Mouse (Mus musculus) gastrocnemius, postnatal 36 days (tissue): ENCODE measurements around the gene Cep295nl. TPM values are rescaled to one million over a fixed set of nuclear protein-coding genes. Genes with fewer than 3 reads are reported as not detected.

Source experiments
- DNase-seq, 2 experiments: peaks; one replicate each; pipeline ENCODE4 v3.0.0; 2022
- intact Hi-C: fragments of 180-260 bp; cut with DNase I; formaldehyde crosslinking; loops from one replicate; pipeline ENCODE4 v1.15.1; 2025
- total RNA-seq, 2 experiments: library from RNA; stranded (reverse); gene quantifications; 2 replicates each; pipeline ENCODE4 v1.2.3; 2021

Gene Cep295nl
- total RNA-seq, 2 experiments from 2014 or later = 1.2 to 1.3 TPM

GRCm38 (mm10) chr11:118360907-118361341, 18.6 kb upstream of the Cep295nl start:
- intact Hi-C loops = no loop called here
- no peak for DNase-seq

- intact Hi-C loops = no loop called here
- no peak for DNase-seq
These were observed 18.2 kb upstream of the Cep295nl start for GRCm38 (mm10) chr11:118360491-118360890.

GRCm38 (mm10) chr11:118355640-118356039, 13.3 kb upstream of the Cep295nl start, which contains the start of gene Timp2:
Gene Timp2 (minus strand): TSS chr11:118355740.
- intact Hi-C loops = no loop called here
- no peak for DNase-seq

DNA sequence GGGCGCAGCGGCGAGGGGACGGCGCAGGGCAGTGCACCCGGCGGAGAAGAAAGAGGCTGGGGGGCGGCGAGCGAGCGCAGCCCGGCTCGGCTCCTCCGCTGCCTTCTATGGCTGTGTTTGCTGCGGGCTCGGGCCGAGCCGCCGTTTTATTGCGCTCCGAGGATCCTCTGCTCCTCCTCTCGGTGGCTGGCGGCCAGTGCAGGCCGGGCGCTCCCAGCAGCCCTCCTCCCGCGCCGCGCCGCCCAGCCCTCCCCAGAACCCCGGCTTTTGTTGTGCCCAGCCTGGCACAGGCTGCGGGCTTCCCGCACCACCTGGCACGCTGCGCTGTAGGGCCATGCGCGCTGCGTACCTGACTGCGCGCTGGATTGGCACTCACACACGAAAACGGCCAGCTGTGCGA, 12.9 kb upstream of the Cep295nl start:
- peak; percentile 85 to 89 for DNase-seq
- intact Hi-C loops = no loop called here

GRCm38 (mm10) chr11:118354636-118355191, 12.4 kb upstream of the Cep295nl start:
- intact Hi-C loops = no loop called here
- DNase-seq = peak; percentile 38 to 49

GRCm38 (mm10) chr11:118349494-118349893, 7.2 kb upstream of the Cep295nl start:
- no peak for DNase-seq
- intact Hi-C loops = no loop called here

GRCm38 (mm10) chr11:118348877-118349276, 6.6 kb upstream of the Cep295nl start:
- DNase-seq = peak in 1 of 2 experiments; percentile 54
- intact Hi-C loops = no loop called here

- no peak for DNase-seq
- intact Hi-C loops = no loop called here
These were observed 6.1 kb upstream of the Cep295nl start for GRCm38 (mm10) chr11:118348419-118348818.

- intact Hi-C loops = no loop called here
- no peak for DNase-seq
These were observed 5.6 kb upstream of the Cep295nl start for GRCm38 (mm10) chr11:118347911-118348310.

DNA sequence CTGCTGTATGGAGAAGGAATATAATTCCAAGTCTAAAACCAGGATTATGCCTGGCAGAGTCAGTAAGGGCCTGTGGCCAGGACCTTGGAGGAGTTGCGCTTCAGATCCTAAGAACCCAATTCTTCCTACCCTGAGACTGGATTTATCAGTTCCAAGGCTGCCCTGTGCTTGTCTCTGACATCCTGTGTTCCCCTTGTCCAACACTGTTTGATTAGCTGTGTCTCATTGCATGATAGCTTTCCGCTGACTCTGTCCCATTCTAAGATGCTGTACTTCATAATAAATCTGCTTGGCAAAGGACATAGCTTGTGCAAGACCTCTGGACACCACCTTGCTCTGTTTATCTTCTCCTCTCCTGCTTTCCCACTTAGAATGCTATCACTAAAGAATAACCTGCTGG, 5.1 kb upstream of the Cep295nl start:
- DNase-seq = no peak
- intact Hi-C loops = no loop called here

GRCm38 (mm10) chr11:118346395-118347096, 4.2 kb upstream of the Cep295nl start:
- intact Hi-C loops = no loop called here
- DNase-seq = no peak

- DNase-seq = no peak
- intact Hi-C loops = no loop called here
These were observed 3.4 kb upstream of the Cep295nl start for GRCm38 (mm10) chr11:118345693-118346092.

GRCm38 (mm10) chr11:118343629-118344028, 1.3 kb upstream of the Cep295nl start:
- intact Hi-C loops = no loop called here

DNA sequence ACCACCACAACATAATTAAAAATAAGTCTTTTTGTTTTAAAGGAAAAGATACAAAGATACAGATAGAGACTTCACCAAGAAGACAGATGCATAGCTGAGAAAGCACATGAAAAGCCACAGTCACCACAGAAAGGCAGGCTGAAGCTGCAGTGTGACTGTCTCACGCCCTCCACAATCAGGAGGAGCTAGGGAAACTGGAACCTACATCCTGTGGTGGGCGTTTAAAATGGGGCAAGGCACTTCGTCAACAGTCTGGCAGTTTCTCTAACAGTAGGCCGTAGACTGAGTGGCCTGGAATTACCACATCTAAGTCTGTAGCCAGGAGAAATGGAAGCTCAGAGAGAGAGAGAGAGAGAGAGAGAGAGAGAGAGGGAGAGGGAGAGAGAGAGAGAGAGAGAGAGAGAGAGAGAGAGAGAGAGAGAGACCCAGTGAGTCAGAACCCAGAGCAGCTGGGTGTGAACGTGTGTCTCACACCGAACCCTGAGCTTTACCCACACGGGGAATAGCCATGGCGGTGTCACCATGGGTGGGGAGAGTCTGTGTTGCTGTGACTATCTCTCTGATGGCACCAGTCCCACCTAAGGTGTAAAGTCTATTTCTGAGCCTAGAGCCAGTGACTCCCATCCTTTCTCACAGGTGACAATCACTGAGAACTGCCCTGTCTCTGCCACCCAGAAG, 4.7 kb downstream of the Cep295nl start:
- DNase-seq = no peak
- intact Hi-C loops = no loop called here

More at GRCm38 (mm10) chr11:118343629-118344028, 1.3 kb upstream of the Cep295nl start:
- DNase-seq = no peak

DNA sequence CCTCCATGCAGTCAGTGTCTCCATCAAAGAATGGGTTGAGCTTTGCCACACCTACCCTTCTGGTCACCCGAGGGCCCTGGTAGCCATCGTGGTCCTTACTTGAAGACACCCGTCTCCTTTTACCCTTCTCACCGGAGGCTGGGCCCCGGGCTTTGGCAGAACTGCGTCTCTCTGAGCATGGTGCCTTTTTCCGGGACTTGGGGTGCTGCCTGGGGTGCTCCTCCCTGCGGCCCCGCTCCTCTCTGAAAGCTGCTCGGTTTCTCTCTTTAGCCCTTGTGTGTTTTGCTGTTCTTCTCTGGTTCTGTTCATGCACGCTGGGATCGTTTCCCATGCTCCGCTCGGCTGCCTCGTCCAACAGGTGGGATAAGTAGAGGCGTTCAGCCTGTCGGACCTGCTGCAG, 8.9 kb downstream of the Cep295nl start:
- intact Hi-C loops = no loop called here
- no peak for DNase-seq

DNA sequence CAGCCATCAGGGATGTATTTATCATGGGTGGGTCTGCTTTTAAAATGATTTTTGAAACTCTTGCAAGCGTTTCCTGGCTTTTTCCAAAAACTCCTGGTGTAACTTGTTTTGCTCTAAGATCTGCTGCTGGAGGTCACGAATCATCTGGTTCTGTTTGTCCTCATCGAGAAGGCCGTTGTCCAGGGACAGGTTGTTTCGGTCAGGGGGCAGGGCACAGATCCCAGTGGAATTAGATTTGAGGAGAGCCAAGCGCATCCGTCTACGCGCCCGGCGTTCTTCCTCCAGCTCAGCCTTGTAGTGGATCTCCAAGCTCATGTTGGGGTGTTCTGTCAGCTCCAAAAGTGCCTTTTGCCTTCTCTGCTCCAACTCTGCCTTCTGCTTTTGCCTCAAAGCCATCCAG, 9.9 kb downstream of the Cep295nl start:
- DNase-seq = peak in 1 of 2 experiments; percentile 69
- intact Hi-C loops = no loop called here

DNA sequence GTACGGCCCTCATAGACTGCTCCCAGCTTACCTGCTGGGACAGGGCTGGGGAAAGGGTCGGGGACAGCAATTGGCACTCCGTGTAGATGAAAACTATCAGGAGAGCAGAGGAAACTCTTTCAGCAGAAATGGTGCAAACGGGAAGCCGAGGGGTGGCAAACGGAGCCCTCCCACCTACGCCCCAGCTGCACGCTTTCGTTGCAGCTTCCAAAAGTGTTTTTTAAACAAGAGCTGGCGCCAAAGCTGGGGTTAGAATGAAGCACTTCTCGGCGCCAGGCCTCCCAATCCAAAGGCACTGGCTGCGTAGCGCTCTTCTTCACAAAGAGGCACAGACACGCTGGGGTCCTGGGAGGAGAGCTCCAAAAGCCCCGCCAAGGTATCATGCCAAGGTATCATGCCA, 11.5 kb downstream of the Cep295nl start:
- intact Hi-C loops = no loop called here
- DNase-seq = no peak

DNA sequence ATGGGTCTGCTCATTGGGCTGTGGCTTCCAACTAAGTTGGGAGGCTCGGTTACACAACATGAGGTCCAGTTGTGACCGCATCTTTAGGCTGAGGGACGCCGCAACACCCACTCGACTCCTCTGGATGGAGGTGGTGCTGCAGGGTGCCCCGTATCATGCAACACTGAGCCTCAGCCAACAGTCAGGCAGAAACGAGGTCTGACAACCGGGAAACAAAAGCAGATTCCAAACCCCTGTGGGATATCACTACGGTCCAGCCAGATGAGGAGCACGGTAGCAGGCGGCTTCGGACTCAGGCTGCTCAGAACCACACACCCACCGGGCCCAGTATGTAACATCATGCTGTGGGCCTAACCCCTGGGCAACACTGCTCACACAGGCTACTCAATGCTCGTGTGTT, 11.9 kb downstream of the Cep295nl start:
- intact Hi-C loops = no loop called here
- no peak for DNase-seq

- DNase-seq = no peak
These were observed 13.4 kb downstream of the Cep295nl start for GRCm38 (mm10) chr11:118328947-118329346.

GRCm38 (mm10) chr11:118328511-118328910, 13.8 kb downstream of the Cep295nl start:
- intact Hi-C loops = no loop called here
- no peak for DNase-seq

More at GRCm38 (mm10) chr11:118328947-118329346, 13.4 kb downstream of the Cep295nl start:
- intact Hi-C loops = no loop called here
